Mouse (Mus musculus) intestine, embryonic 15.5 days (tissue): ENCODE results near the gene Slc44a1. TPM values are rescaled to one million over a fixed set of nuclear protein-coding genes. Genes with fewer than 3 reads are reported as not detected.

Experiments
- ATAC-seq: fragments of 200-750 bp; cut with Nextera tagmentation; 2 replicates; pipeline ENCODE4 v1.8.0; 2017; ENCODE audit warnings: moderate TSS enrichment, moderate library complexity
- H3K27ac ChIP-seq: fragments of 300-500 bp; sonication (generic); 2 replicates; pipeline ENCODE4 v1.5.1; 2015; ENCODE audit warnings: mild to moderate bottlenecking, inconsistent platforms
- H3K27me3 ChIP-seq: fragments of 300-500 bp; sonication (generic); replicated peaks from 2 replicates; pipeline ENCODE4 v1.6.1; 2015; ENCODE audit warnings: inconsistent platforms
- H3K36me3 ChIP-seq: fragments of 300-500 bp; sonication (generic); 2 replicates; pipeline ENCODE4 v1.6.1; 2015; ENCODE audit warnings: inconsistent platforms
- H3K4me1 ChIP-seq: fragments of 300-500 bp; sonication (generic); replicated peaks from 2 replicates; pipeline ENCODE4 v1.6.1; 2015; ENCODE audit warnings: inconsistent platforms
- H3K4me2 ChIP-seq: fragments of 300-500 bp; sonication (generic); replicated peaks from 2 replicates; pipeline ENCODE4 v1.6.1; 2015; ENCODE audit warnings: mild to moderate bottlenecking, inconsistent platforms
- H3K4me3 ChIP-seq: fragments of 300-500 bp; sonication (generic); replicated peaks from 2 replicates; pipeline ENCODE4 v1.5.1; 2015; ENCODE audit warnings: inconsistent platforms
- H3K9ac ChIP-seq: fragments of 300-500 bp; sonication (generic); 2 replicates; pipeline ENCODE4 v1.6.1; 2015; ENCODE audit warnings: inconsistent platforms
- H3K9me3 ChIP-seq: fragments of 300-500 bp; sonication (generic); 2 replicates; pipeline ENCODE4 v1.6.1; 2016; ENCODE audit warnings: inconsistent platforms
- WGBS: fragments of 180-500 bp; shearing (Covaris S2); methylation state at CpG from one replicate; pipeline ENCODE4 v1.1.7; 2015; 5-methylcytosine and 5-hydroxymethylcytosine counted together
- polyA plus RNA-seq: library from polyadenylated mRNA; unstranded; fragments of >200 nt; fragmentation: Nextera tagmentation; extraction: Ambion mirVana; gene quantifications from 2 replicates; pipeline ENCODE4 v1.2.1, GENCODE M21; 2015

Slc44a1 gene
- 51.6 and 56.3 TPM in 2 replicates for polyA plus RNA-seq

DNA sequence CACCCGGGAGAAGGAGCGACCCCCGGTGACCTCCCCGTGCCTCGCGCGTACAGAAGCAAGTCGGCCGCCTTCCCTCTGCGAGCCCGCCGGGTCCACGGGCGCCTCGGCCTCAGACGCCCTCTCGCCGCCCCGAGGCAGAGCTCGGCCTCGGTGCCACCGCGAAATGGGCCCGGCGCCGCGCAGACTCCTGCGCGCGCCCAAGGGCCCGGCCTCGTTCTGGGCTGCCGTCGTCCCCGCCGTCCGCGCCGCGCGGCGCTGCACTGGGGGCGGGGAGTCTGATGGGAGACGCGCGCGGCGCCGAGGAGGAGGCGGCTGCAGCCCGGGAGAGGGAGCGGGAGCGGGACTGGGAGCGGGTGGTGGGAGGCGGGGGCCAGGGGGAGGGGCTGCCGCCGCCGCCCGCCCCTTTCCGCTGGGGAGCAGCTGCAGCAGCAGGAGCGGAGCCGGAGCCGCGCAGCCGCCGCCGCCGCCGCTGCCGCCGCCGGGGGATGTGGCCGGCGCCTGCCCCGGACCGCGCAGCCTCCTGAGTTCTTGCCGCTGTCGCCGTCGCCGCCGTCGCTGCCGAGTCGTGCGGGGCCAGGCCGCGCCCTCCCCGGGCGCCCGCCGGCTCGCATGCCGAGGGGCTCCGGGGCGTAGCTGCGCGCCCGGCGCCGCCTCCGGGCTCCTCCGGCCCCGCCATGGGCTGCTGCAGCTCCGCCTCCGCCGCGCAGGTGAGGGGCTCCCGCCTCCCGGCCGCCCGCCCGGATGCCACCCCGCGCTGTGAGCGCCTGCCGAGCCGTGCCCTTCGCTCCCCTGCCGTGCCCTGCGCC lies at the start of gene Slc44a1:
Gene Slc44a1, plus strand, starts transcription at position 404 of the 806 bp plus-strand sequence.
- under 1% methylated on average over 75 of the region's 122 CpGs for WGBS
- Histone ChIP-seq H3K4me3 (peak within 1 kb of the TSS; percentile 89), H3K9ac (peak within 1 kb of the TSS; percentile 85), H3K27me3 (no peaks in the 10 kb centered on the region), H3K4me1 (peaks cover 8% of the 10 kb centered on the region; the same call in 1 of the 2 replicates), H3K36me3 (no peaks in the 10 kb centered on the region), H3K4me2 (peak within 1 kb of the TSS; percentile 90), H3K9me3 (no peaks in the 10 kb centered on the region), H3K27ac (peak within 1 kb of the TSS; percentile 95)
- ATAC-seq, result peak; percentile 95

DNA sequence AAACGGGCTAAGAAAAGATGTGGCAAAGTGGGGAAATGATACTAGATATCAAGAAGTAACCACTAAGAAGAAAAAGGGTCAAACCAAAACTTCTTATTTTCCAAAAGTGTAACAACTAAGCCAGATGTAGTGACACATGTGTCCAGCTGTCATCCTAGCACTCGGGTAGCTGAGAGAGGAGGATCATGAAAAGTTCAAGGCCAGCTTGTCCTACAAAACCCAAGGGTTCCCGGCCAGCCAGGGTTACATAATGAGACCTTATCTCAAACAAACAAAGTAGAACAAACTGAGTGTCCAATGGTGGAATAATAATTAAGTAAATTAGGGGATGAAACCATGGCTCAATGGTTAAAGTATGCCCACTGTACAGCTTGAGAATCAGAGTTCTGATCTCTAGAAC lies 45.2 kb upstream of the Slc44a1 start:
- no peak overlapping the region for H3K9ac ChIP-seq
- H3K36me3 ChIP-seq, result no peaks in the 10 kb centered on the region
- WGBS, result 54% methylated on average over 3 of the region's 3 CpGs
- no peak overlapping the region for H3K4me2 ChIP-seq
- H3K4me3 ChIP-seq, result no peak overlapping the region
- no peaks in the 10 kb centered on the region for H3K27me3 ChIP-seq
- no peak overlapping the region for H3K27ac ChIP-seq
- ATAC-seq, result no peak
- H3K4me1 ChIP-seq, result no peaks in the 10 kb centered on the region
- no peaks in the 10 kb centered on the region for H3K9me3 ChIP-seq

DNA sequence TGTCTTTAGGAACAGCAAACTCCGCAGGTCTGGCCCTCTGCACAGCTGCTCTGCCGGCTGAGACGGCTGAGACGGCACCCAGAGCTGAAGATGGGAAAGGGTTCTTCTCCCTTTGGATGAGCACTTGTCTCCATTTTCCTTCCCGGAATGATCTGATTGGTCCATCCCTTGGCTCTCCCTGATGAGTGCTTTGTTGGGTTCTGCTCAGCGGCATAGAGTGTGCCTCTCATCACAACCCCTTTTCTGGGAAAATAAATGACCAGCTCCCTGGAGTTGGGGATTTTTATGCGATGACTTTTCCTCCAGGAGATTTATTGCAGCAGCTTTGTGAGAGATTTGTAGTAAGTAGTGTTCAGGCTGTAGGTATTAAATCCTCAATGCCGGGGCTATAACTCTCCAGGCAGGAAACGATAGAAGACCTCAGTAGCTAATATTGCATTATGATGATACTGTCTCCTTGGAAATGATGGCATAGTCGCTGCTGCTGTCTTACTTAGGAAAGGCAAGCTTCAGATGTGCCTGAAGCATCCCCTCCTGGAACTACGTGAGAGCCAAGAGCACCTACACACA lies 43.5 kb upstream of the Slc44a1 start:
- H3K4me3 ChIP-seq, result no peak overlapping the region

DNA sequence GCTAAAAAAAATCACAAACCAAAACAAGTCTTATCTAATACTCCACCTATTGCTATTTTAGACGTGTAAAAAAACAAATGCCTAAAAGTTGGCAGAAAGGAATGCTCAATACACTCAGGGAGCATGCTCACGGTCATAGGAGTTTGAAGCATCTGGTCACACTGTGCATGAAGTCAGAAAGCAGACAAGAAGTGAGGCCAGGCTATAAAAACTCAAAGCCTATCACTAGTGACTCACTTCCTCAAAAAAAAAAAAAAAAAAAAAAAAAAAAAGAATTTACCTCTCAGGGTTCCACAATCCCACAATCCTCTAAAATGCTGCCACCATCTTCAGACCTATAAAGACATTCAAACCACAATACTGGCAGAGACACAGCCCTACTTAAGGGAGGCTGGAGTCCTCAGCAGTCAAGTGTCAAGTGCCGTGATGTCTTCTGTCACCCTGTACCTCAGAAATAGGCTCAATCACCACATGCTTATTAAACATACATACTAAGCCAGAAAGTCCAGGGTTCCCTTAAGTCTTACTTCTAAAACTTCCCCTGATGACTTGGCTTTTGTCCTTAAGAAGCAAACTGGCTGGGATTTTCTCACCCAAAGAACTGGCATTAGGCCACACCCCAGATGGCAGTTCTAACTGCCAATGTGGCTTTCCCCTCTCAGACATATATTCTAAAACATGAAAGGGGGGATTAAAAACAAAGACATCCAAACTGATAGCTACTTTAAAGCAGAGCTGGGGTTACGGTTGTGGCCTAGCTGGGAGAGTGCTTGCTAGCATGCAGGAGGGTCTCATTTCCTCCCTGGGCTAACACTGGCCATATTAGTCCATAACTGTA lies 42.7 kb upstream of the Slc44a1 start:
- no peak overlapping the region for H3K9ac ChIP-seq
- no peak for ATAC-seq
- H3K4me3 ChIP-seq, result no peak overlapping the region
- no peak overlapping the region for H3K4me2 ChIP-seq
- WGBS, result 69% methylated on average over 4 of the region's 4 CpGs
- H3K9me3 ChIP-seq, result no peaks in the 10 kb centered on the region
- no peak overlapping the region for H3K27ac ChIP-seq
- H3K36me3 ChIP-seq, result no peaks in the 10 kb centered on the region
- no peaks in the 10 kb centered on the region for H3K4me1 ChIP-seq
- H3K27me3 ChIP-seq, result no peaks in the 10 kb centered on the region

More for the DNA sequence above, 43.5 kb upstream of the Slc44a1 start:
- H3K27me3 ChIP-seq, result no peaks in the 10 kb centered on the region
- H3K9me3 ChIP-seq, result no peaks in the 10 kb centered on the region
- H3K4me2 ChIP-seq, result no peak overlapping the region
- H3K27ac ChIP-seq, result no peak overlapping the region
- 61% methylated on average over 11 of the region's 11 CpGs for WGBS
- no peaks in the 10 kb centered on the region for H3K4me1 ChIP-seq
- no peak for ATAC-seq
- H3K9ac ChIP-seq, result no peak overlapping the region
- H3K36me3 ChIP-seq, result no peaks in the 10 kb centered on the region

DNA sequence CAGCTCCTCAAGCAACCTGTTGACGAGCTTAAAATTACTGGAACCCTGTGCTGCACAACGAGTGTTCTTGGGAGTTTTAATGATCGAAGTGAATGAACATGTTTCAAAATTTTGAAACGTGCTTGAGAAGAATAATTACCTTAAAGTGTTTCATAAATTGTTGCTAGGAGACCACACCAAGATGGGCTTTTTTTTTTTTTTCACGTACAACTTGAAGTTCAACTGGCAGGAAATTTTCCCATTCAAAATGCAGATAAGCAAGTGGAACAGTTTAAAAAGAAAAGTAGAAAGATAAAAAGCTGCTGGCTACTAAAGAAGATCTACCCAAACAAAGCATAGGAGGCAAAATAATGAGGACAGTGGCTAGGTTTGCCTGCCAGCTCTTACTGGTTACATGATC lies 41.7 kb upstream of the Slc44a1 start:
- Histone ChIP-seq H3K4me3 (no peak overlapping the region), H3K9ac (no peak overlapping the region), H3K27me3 (no peaks in the 10 kb centered on the region), H3K36me3 (no peaks in the 10 kb centered on the region), H3K27ac (no peak overlapping the region), H3K4me1 (no peaks in the 10 kb centered on the region), H3K4me2 (no peak overlapping the region), H3K9me3 (no peaks in the 10 kb centered on the region)
- ATAC-seq, result no peak
- 65% methylated on average over 5 of the region's 5 CpGs for WGBS

DNA sequence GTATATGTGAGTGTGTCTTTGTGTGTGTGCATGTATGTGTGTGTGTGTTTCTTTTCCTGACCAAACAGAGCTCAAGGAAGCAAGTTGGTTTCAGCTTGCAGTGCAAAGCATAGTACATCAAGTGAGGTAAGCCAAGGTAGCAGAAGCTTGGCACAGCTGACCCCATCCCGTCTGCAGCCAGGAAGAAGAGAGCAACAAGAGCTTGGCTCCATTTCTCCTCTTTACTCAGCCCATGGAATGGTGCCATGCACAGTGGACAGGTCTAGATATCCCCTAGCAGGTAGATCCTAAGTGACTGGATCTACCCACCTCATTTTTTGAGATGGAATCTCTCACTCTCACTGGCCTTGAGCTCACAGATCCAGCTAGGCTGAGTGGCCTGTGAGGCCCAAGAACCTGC lies 40.8 kb upstream of the Slc44a1 start:
- no peaks in the 10 kb centered on the region for H3K4me1 ChIP-seq
- H3K9ac ChIP-seq, result no peak overlapping the region
- 65% methylated on average over 1 of the region's 1 CpGs for WGBS
- no peaks in the 10 kb centered on the region for H3K27me3 ChIP-seq
- ATAC-seq, result no peak
- no peak overlapping the region for H3K4me3 ChIP-seq
- H3K4me2 ChIP-seq, result no peak overlapping the region
- H3K9me3 ChIP-seq, result no peaks in the 10 kb centered on the region
- H3K27ac ChIP-seq, result no peak overlapping the region
- no peaks in the 10 kb centered on the region for H3K36me3 ChIP-seq

DNA sequence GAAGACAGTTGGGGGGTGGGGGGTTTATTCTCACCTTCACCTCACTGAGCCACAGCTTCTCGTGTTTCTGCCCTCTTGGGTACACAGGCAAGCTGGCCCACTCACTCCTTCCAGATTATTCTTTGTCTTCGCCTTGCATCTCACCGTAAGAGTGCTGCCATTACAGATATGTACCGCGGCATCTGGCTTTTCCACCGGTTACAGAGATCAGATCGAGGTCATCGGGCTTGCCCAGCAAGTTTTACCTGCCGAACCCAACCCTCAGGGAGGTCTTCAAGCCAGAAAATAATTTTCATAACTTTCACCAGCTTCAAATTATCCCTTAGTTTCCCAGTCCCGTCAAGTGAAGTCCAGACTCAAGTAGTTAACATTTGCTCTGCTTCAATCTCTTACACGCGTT lies 36.8 kb upstream of the Slc44a1 start:
- Histone ChIP-seq H3K9me3 (no peaks in the 10 kb centered on the region), H3K4me1 (no peaks in the 10 kb centered on the region), H3K4me2 (no peak overlapping the region), H3K9ac (no peak overlapping the region), H3K27me3 (no peaks in the 10 kb centered on the region), H3K36me3 (no peaks in the 10 kb centered on the region), H3K4me3 (no peak overlapping the region), H3K27ac (no peak overlapping the region)
- no peak for ATAC-seq
- 90% methylated on average over 12 of the region's 12 CpGs for WGBS

DNA sequence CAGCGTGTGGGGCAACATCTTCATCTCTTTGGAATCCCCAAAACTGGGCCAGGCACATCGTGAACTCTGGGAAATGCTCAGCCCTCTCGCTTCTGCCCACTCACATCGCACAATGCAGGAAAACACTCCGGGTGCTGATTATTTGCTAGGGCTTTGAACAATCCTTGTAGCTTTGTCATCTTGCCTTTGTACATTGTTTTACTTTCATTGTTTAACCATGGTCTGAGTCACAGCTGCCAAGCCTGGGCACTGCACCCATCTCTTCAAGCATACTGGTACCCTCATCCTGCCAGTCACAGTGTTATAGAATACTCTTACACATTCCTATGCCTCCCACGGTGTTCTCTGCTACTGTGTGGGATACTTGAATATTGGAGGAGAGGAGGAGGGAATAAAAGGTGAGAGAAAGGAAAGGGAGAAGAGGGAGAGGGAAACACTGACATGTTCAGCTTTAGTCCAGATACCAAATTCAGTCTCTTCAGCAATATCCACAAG lies 35.7 kb upstream of the Slc44a1 start:
- H3K9ac ChIP-seq, result no peak overlapping the region
- H3K4me2 ChIP-seq, result no peak overlapping the region
- no peaks in the 10 kb centered on the region for H3K9me3 ChIP-seq
- no peaks in the 10 kb centered on the region for H3K4me1 ChIP-seq
- no peaks in the 10 kb centered on the region for H3K27me3 ChIP-seq
- H3K36me3 ChIP-seq, result no peaks in the 10 kb centered on the region
- 93% methylated on average over 6 of the region's 6 CpGs for WGBS
- no peak for ATAC-seq
- H3K27ac ChIP-seq, result no peak overlapping the region
- no peak overlapping the region for H3K4me3 ChIP-seq

DNA sequence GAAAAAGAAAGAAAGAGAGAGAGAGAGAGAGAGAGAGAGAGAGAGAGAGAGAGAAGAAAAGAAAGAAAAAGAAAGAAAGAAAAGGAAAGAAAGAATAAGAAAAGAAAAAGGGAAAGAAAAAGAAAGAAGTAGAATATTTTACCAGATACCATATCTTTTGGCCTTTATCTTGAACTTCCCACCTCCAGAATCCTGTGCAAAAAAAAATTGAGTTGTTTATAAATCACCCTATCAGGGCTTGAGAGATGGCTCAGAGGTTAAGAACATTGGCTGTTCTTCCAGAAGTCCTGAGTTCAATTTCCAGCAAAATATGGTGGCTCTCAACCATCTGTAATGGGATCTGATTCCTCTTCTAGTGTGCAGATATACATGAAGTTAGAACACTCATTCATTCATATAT lies 33.3 kb upstream of the Slc44a1 start:
- ATAC-seq, result no peak
- Histone ChIP-seq H3K27me3 (no peaks in the 10 kb centered on the region), H3K4me1 (no peaks in the 10 kb centered on the region), H3K4me3 (no peak overlapping the region), H3K36me3 (no peaks in the 10 kb centered on the region), H3K9ac (no peak overlapping the region), H3K9me3 (no peaks in the 10 kb centered on the region), H3K4me2 (no peak overlapping the region), H3K27ac (no peak overlapping the region)

DNA sequence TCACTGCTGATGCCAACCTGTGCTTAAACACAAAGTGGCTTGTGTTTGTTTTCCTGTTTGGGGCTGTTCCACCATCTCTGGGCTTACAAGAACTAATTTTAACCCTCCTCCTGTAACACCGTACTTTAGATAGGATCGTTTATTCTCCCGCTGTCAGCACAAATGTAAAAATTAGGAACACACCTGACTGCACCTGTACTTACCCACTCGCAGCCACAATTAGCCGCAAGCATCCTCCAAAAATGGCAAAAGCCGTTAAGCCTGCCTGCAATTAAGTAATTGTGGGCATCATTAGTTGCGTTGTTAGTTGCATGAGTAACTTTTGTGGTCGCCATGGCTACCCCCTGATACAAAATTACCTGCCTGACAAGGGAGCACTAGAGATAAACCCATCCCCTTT lies 31.4 kb upstream of the Slc44a1 start:
- Histone ChIP-seq H3K9ac (no peak overlapping the region), H3K36me3 (no peaks in the 10 kb centered on the region), H3K4me3 (no peak overlapping the region), H3K4me2 (no peak overlapping the region), H3K4me1 (no peaks in the 10 kb centered on the region), H3K27ac (no peak overlapping the region), H3K9me3 (no peaks in the 10 kb centered on the region), H3K27me3 (no peaks in the 10 kb centered on the region)
- ATAC-seq, result no peak
- 71% methylated on average over 8 of the region's 8 CpGs for WGBS

DNA sequence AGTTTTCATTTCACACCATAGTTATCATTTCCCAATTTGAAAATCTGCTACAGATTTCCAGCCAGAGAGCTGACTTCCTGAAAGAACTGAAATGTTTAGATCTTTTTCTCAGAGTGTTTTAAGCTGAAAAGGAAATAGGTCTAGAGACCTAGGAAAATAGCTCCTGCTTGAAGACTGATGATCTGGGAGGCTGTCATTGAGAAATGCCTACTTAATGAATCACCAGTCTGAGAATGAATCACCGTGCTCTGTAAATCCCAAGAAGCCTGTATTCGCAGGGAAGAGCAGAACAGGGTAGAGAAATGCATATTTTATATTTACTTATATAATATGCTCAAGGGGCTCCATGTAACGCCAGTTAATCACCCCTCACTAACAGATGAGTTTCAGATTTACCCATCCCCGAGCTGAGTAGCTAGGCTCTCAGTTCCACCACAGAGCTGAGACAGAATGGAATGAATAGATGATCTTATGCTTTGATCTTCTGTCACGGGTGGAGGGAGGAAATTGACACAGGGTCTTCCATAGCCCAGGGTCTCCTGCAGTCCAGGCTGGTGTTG lies 30.6 kb upstream of the Slc44a1 start:
- Histone ChIP-seq H3K27ac (no peak overlapping the region), H3K36me3 (no peaks in the 10 kb centered on the region), H3K9ac (no peak overlapping the region), H3K4me1 (no peaks in the 10 kb centered on the region), H3K27me3 (no peaks in the 10 kb centered on the region), H3K4me2 (no peak overlapping the region), H3K9me3 (no peaks in the 10 kb centered on the region), H3K4me3 (no peak overlapping the region)
- WGBS, result 16% methylated on average over 5 of the region's 5 CpGs
- no peak for ATAC-seq

DNA sequence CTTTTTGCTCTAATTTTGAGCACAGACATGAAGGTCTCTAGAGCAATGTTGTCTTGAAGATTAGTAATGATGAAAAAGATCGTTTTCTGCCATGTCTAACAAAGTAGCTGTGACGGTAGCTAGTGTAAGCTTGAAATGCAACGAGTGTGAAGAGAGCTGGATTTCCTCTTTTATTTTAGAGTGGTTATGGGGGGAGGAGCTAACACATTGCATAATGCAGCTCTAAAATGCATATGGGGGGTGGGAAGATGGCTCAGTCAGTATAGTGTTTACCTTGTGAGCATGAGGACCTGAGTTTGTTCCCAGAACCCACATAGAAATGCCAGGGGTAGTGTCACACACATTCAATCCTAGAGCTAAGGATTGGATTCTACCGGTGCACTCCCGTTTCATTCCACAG lies 29.5 kb upstream of the Slc44a1 start:
- Histone ChIP-seq H3K4me3 (no peak overlapping the region), H3K27me3 (no peaks in the 10 kb centered on the region), H3K27ac (no peak overlapping the region), H3K9me3 (no peaks in the 10 kb centered on the region), H3K36me3 (no peaks in the 10 kb centered on the region), H3K4me1 (no peaks in the 10 kb centered on the region), H3K9ac (no peak overlapping the region), H3K4me2 (no peak overlapping the region)
- no peak for ATAC-seq
- WGBS, result 84% methylated on average over 5 of the region's 5 CpGs
